Comparison of ENCODE assay signal across 21 mouse cellular contexts in the genomic region with DNA sequence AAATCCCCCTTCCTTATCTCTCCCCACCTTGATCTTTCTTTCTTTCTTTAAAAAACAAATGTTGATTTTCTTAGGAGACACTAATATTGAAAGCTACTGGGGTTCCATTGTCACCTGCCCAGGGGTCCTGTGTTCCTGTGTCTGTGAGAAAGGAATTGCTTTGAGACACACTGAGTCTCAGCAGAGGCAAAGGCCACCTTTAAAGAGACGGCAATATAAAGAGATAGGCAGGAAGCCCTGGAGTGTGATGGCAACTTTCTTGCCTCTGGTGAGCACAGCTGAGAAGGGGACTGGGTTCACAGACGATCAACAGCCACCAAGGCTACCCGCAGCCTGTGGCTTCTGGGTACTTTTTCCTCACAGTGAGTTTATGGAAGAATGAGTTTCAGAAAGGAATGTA.
DNase-seq lines count a peak whose midpoint lies in the region; ATAC-seq and TF ChIP-seq lines count a peak whose summit lies in the region.
"Had no signal": no experiment of that assay in that cellular context is flagged by ENCODE, and none has a peak within 500 bp of the region (broad histone marks: within the 10 kb centered on the region; RNA-seq: fewer than 3 reads in every experiment).

No protein-coding gene starts in this region.

- H3K4me1 ChIP-seq in forebrain, embryonic 11.5 days (replicated peaks; ENCODE audit: control insufficient read depth, insufficient read depth, low read length): no peaks in the 10 kb centered on the region
- H3K4me1 ChIP-seq in forebrain, embryonic 15.5 days: peaks cover 24% of the 10 kb centered on the region
- H3K4me1 ChIP-seq in hindbrain, embryonic 13.5 days (replicated peaks): peaks cover 12% of the 10 kb centered on the region
- no peaks in the 10 kb centered on the region for H3K4me1 ChIP-seq in hindbrain, postnatal 0 days (ENCODE audit: insufficient read depth, low read length)
- peaks cover 9% of the 10 kb centered on the region for H3K4me1 ChIP-seq in forebrain, embryonic 16.5 days (replicated peaks; ENCODE audit: control insufficient read depth, insufficient read depth, low read length)
- H3K4me1 ChIP-seq: embryonic facial prominence, embryonic 13.5 days; heart, embryonic 12.5 days; intestine, embryonic 15.5 days had no signal

- H3K9me3 ChIP-seq in forebrain, embryonic 11.5 days (ENCODE audit: control insufficient read depth, low read length): no peaks in the 10 kb centered on the region
- no peaks in the 10 kb centered on the region for H3K9me3 ChIP-seq in forebrain, embryonic 15.5 days
- H3K9me3 ChIP-seq in hindbrain, embryonic 13.5 days: no peaks in the 10 kb centered on the region
- H3K9me3 ChIP-seq in hindbrain, postnatal 0 days (ENCODE audit: low read length): no peaks in the 10 kb centered on the region
- no peaks in the 10 kb centered on the region for H3K9me3 ChIP-seq in forebrain, embryonic 16.5 days (ENCODE audit: control insufficient read depth, low read length)
- H3K9me3 ChIP-seq: embryonic facial prominence, embryonic 13.5 days; heart, embryonic 12.5 days; hindbrain, embryonic 10.5 days; intestine, embryonic 15.5 days had no signal

- H3K4me3 ChIP-seq in forebrain, embryonic 11.5 days (ENCODE audit: low read depth, low read length): no peak overlapping the region
- no peak overlapping the region for H3K4me3 ChIP-seq in forebrain, embryonic 15.5 days
- H3K4me3 ChIP-seq in hindbrain, embryonic 13.5 days: no peak overlapping the region
- no peak overlapping the region for H3K4me3 ChIP-seq in hindbrain, postnatal 0 days (ENCODE audit: low read length)
- no peak overlapping the region for H3K4me3 ChIP-seq in forebrain, embryonic 16.5 days (replicated peaks; ENCODE audit: low read length)
- H3K4me3 ChIP-seq: embryonic facial prominence, embryonic 13.5 days; heart, adult 2 months; heart, embryonic 12.5 days; hindbrain, embryonic 10.5 days; intestine, embryonic 15.5 days had no signal

- no peak overlapping the region for H3K27ac ChIP-seq in forebrain, embryonic 11.5 days (ENCODE audit: low read depth, low read length)
- H3K27ac ChIP-seq in forebrain, embryonic 15.5 days (replicated peaks): no peak overlapping the region
- H3K27ac ChIP-seq in hindbrain, embryonic 13.5 days: no peak overlapping the region
- no peak overlapping the region for H3K27ac ChIP-seq in hindbrain, postnatal 0 days
- no peak overlapping the region for H3K27ac ChIP-seq in forebrain, embryonic 16.5 days (ENCODE audit: low read length)
- H3K27ac ChIP-seq: embryonic facial prominence, embryonic 13.5 days; heart, adult 2 months; hindbrain, embryonic 10.5 days; intestine, embryonic 15.5 days had no signal

- no peaks in the 10 kb centered on the region for H3K27me3 ChIP-seq in forebrain, embryonic 11.5 days (ENCODE audit: control insufficient read depth, insufficient read depth, low read length)
- H3K27me3 ChIP-seq in forebrain, embryonic 15.5 days: no peaks in the 10 kb centered on the region
- no peaks in the 10 kb centered on the region for H3K27me3 ChIP-seq in hindbrain, embryonic 13.5 days
- no peaks in the 10 kb centered on the region for H3K27me3 ChIP-seq in hindbrain, postnatal 0 days (ENCODE audit: insufficient read depth, low read length)
- H3K27me3 ChIP-seq in forebrain, embryonic 16.5 days (replicated peaks; ENCODE audit: control insufficient read depth, insufficient read depth, low read length): no peaks in the 10 kb centered on the region
- H3K27me3 ChIP-seq: embryonic facial prominence, embryonic 13.5 days; heart, embryonic 12.5 days; intestine, embryonic 15.5 days had no signal

- no peak overlapping the region for H3K9ac ChIP-seq in forebrain, embryonic 11.5 days (ENCODE audit: low read length)
- no peak overlapping the region for H3K9ac ChIP-seq in forebrain, embryonic 15.5 days (replicated peaks)
- H3K9ac ChIP-seq in hindbrain, embryonic 13.5 days: no peak overlapping the region
- no peak overlapping the region for H3K9ac ChIP-seq in hindbrain, postnatal 0 days (replicated peaks; ENCODE audit: low read length)
- no peak overlapping the region for H3K9ac ChIP-seq in forebrain, embryonic 16.5 days (replicated peaks; ENCODE audit: low read depth, low read length)
- H3K9ac ChIP-seq: embryonic facial prominence, embryonic 13.5 days; heart, embryonic 12.5 days; intestine, embryonic 15.5 days had no signal

- H3K36me3 ChIP-seq in forebrain, embryonic 11.5 days (ENCODE audit: control insufficient read depth, insufficient read depth, low read length): no peaks in the 10 kb centered on the region
- H3K36me3 ChIP-seq in forebrain, embryonic 15.5 days: no peaks in the 10 kb centered on the region
- H3K36me3 ChIP-seq in hindbrain, embryonic 13.5 days: no peaks in the 10 kb centered on the region
- no peaks in the 10 kb centered on the region for H3K36me3 ChIP-seq in hindbrain, postnatal 0 days (ENCODE audit: insufficient read depth, low read length)
- no peaks in the 10 kb centered on the region for H3K36me3 ChIP-seq in forebrain, embryonic 16.5 days (ENCODE audit: control insufficient read depth, insufficient read depth)
- H3K36me3 ChIP-seq: embryonic facial prominence, embryonic 13.5 days; heart, embryonic 12.5 days; hindbrain, embryonic 10.5 days; intestine, embryonic 15.5 days had no signal

- TF ChIP-seq CTCF in hindbrain, postnatal 0 days (IDR thresholded peaks at IDR 0.05; ENCODE audit: low read depth): no peak

- H3K4me2 ChIP-seq in forebrain, embryonic 11.5 days (ENCODE audit: low read depth, low read length, severe bottlenecking): no peak overlapping the region
- H3K4me2 ChIP-seq in forebrain, embryonic 15.5 days (replicated peaks): no peak overlapping the region
- no peak overlapping the region for H3K4me2 ChIP-seq in hindbrain, embryonic 13.5 days
- no peak overlapping the region for H3K4me2 ChIP-seq in hindbrain, postnatal 0 days (ENCODE audit: low read depth, low read length)
- H3K4me2 ChIP-seq in forebrain, embryonic 16.5 days (ENCODE audit: low read length): no peak overlapping the region
- H3K4me2 ChIP-seq: embryonic facial prominence, embryonic 13.5 days; heart, embryonic 12.5 days; intestine, embryonic 15.5 days had no signal

- WGBS in forebrain, embryonic 11.5 days: 12% methylated on average over 3 of the region's 3 CpGs
- WGBS in forebrain, embryonic 15.5 days: 11% methylated on average over 3 of the region's 3 CpGs
- 4% methylated on average over 3 of the region's 3 CpGs for WGBS in hindbrain, embryonic 13.5 days
- 15% methylated on average over 3 of the region's 3 CpGs for WGBS in hindbrain, postnatal 0 days
- WGBS in forebrain, embryonic 16.5 days: 13% methylated on average over 3 of the region's 3 CpGs

- ATAC-seq in forebrain, embryonic 11.5 days (replicated peaks; ENCODE audit: low FRiP score): peak; percentile 52
- ATAC-seq in forebrain, embryonic 15.5 days (replicated peaks): no peak
- ATAC-seq in hindbrain, embryonic 13.5 days (ENCODE audit: low FRiP score): 0 out of 2 replicates have a peak, but pooled peaks have one; percentile 17
- no peak for ATAC-seq in hindbrain, postnatal 0 days
- peak; percentile 43; the same call in 1 of the 2 replicates for ATAC-seq in forebrain, embryonic 16.5 days
- ATAC-seq: CD4-positive, CD25-positive, alpha-beta regulatory T cell, adult 4 months; intestine, embryonic 15.5 days had no signal

- no peak for DNase-seq in forebrain, embryonic 11.5 days (ENCODE audit: low spot score)
- no peak for DNase-seq in hindbrain, postnatal 0 days (ENCODE audit: low spot score)
- DNase-seq in ES-CJ7 (ENCODE audit: low read depth, low spot score): peak; percentile 31
- DNase-seq in heart, adult 9 months (ENCODE audit: low spot score in 2 of 2): no peak
- DNase-seq: adrenal gland, adult 2 months; adrenal gland, postnatal 25 days; B cell, adult 2 months; cerebellum, adult 18-20 months; cerebellum, adult 9-11 months; cerebellum, postnatal 36 days; gastrocnemius, postnatal 14 days; heart, adult 2 months; kidney, adult 18-20 months had no signal

Comparison
In these comparisons a context has a peak if more than half of its experiments do, and no peak if none do; other contexts are left out.
1. ATAC-seq: peak in forebrain, embryonic 11.5 days (single experiment), hindbrain, embryonic 13.5 days (single experiment) and forebrain, embryonic 16.5 days (single experiment); none in forebrain, embryonic 15.5 days (single experiment) and hindbrain, postnatal 0 days (single experiment).